Mouse (Mus musculus) heart, embryonic 14.5 days (tissue): Measurements from ENCODE around the gene 1700012A03Rik. TPM values are rescaled to one million over a fixed set of nuclear protein-coding genes. Genes with fewer than 3 reads are reported as not detected.

Experiments
- ATAC-seq: fragments of 200-750 bp; cut with Nextera tagmentation; 2 replicates; pipeline ENCODE4 v1.8.0; 2017; ENCODE audit warnings: low read depth, moderate TSS enrichment; ENCODE audit not compliant: insufficient number of reproducible peaks, insufficient read depth, low FRiP score
- H3K27ac ChIP-seq, 2 experiments: fragments of 200-500 bp in 1 of 2; fragments of 300-500 bp in 1 of 2; sonication (generic) in 1 of 2; replicated peaks in 1 of 2; 2 replicates each; pipeline ENCODE4 v1.5.1; 2012 to 2014; ENCODE audit warnings: low read depth in 2 of 2, low read length in 2 of 2, control low read depth in 1 of 2, mild to moderate bottlenecking in 1 of 2, mixed read lengths in 1 of 2; ENCODE audit not compliant: control insufficient read depth in 1 of 2, insufficient read depth in 1 of 2
- H3K27me3 ChIP-seq: fragments of 300-500 bp; sonication (generic); 2 replicates; pipeline ENCODE4 v1.6.1; 2014; ENCODE audit warnings: mild to moderate bottlenecking, low read length, control low read depth; ENCODE audit not compliant: control insufficient read depth, insufficient read depth
- H3K36me3 ChIP-seq: fragments of 300-500 bp; sonication (generic); 2 replicates; pipeline ENCODE4 v1.6.1; 2014; ENCODE audit warnings: mild to moderate bottlenecking, control low read depth, low read length, mixed read lengths; ENCODE audit not compliant: control insufficient read depth, insufficient read depth
- H3K4me1 ChIP-seq, 2 experiments: fragments of 200-500 bp in 1 of 2; fragments of 300-500 bp in 1 of 2; sonication (generic) in 1 of 2; 2 replicates each; pipeline ENCODE4 v1.6.1; 2012 to 2014; ENCODE audit warnings: low read length in 2 of 2, control low read depth in 1 of 2, mixed read lengths in 1 of 2; ENCODE audit not compliant: control insufficient read depth in 2 of 2, insufficient read depth in 2 of 2
- H3K4me2 ChIP-seq: fragments of 300-500 bp; sonication (generic); 2 replicates; pipeline ENCODE4 v1.6.1; 2014; ENCODE audit warnings: mild to moderate bottlenecking, low read length
- H3K4me3 ChIP-seq, 2 experiments: fragments of 200-500 bp in 1 of 2; fragments of 300-500 bp in 1 of 2; sonication (generic) in 1 of 2; 2 replicates each; pipeline ENCODE4 v1.5.1; 2012 to 2014; ENCODE audit warnings: low read length in 2 of 2, mild to moderate bottlenecking in 2 of 2, control low read depth in 1 of 2, low read depth in 1 of 2, moderate library complexity in 1 of 2; ENCODE audit not compliant: control insufficient read depth in 1 of 2, insufficient read depth in 1 of 2
- H3K9ac ChIP-seq: fragments of 300-500 bp; sonication (generic); 2 replicates; pipeline ENCODE4 v1.6.1; 2014; ENCODE audit warnings: mild to moderate bottlenecking, low read length
- H3K9me3 ChIP-seq: fragments of 300-500 bp; sonication (generic); 2 replicates; pipeline ENCODE4 v1.6.1; 2016; ENCODE audit warnings: low read length, control low read depth; ENCODE audit not compliant: control insufficient read depth
- WGBS: fragments of 180-500 bp; shearing (Covaris S2); extraction: QIAGEN DNeasy Blood & Tissue Kit; methylation state at CpG from one replicate; pipeline ENCODE4 v1.1.7; 2014; 5-methylcytosine and 5-hydroxymethylcytosine counted together
- polyA plus RNA-seq: library from polyadenylated mRNA; unstranded; fragments of >200 nt; fragmentation: Nextera tagmentation; extraction: Ambion mirVana; gene quantifications from 2 replicates; pipeline ENCODE4 v1.2.1, GENCODE M21; 2014

1700012A03Rik gene
- polyA plus RNA-seq: not detected in 2 replicates

DNA sequence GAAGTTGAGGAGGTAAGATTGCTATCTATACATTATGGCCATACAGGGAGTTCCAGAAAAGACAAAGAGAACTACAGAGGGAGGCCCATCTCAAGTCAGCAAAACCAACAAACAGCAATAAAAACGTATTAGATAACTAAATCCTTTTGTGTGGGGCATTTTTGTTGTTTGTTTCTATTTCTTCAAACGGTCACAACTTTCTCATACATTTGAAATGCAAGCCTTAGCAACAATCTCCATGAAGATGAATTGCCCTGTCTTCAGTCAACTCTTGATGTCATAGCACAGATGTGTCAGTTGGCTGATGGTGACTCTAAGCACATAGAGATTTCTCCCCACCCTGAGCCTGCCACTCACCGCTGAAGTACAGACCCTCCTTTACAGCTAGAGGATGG, at the start of gene 1700012A03Rik:
Gene 1700012A03Rik (plus strand): TSS at position 296 of the 395 bp plus-strand sequence.
- Histone ChIP-seq H3K4me2 (no peak within 1 kb of the TSS), H3K4me1 (no peaks in the 10 kb centered on the region), H3K27me3 (no peaks in the 10 kb centered on the region), H3K36me3 (no peaks in the 10 kb centered on the region), H3K4me3 (no peak within 1 kb of the TSS), H3K9me3 (no peaks in the 10 kb centered on the region), H3K27ac (no peak within 1 kb of the TSS), H3K9ac (no peak within 1 kb of the TSS)
- ATAC-seq: no peak
- WGBS: 80% methylated on average over 3 of the region's 3 CpGs

DNA sequence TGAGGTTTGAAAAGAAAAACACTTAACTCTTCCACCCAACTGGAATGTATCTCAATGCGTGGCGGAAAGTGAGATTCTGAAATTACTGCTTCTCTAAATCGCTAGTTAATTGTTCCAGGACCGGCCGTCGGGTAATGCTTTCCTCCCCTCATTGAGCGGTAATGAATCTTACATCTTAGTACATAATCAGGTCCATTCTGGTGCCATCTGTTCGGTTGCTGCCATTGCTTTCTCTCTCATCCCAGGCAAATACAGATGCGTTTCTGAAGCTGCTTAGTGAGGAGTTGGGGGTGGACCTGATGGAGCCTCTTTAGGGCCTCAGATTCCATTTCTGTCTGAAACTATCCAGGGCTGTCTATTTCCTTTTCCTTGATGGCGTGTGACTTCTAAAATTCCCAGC, 45.8 kb upstream of the 1700012A03Rik start:
- Histone ChIP-seq H3K9me3 (no peaks in the 10 kb centered on the region), H3K4me3 (no peak overlapping the region), H3K27ac (no peak overlapping the region), H3K9ac (no peak overlapping the region), H3K36me3 (no peaks in the 10 kb centered on the region), H3K27me3 (no peaks in the 10 kb centered on the region), H3K4me2 (no peak overlapping the region), H3K4me1 (no peaks in the 10 kb centered on the region)
- ATAC-seq: no peak
- 83% methylated on average over 10 of the region's 10 CpGs for WGBS

GRCm38 (mm10) chr6:32005914-32006313, 44.1 kb upstream of the 1700012A03Rik start:
- no peaks in the 10 kb centered on the region for H3K27me3 ChIP-seq
- no peak overlapping the region for H3K27ac ChIP-seq
- no peaks in the 10 kb centered on the region for H3K9me3 ChIP-seq
- no peak overlapping the region for H3K9ac ChIP-seq
- ATAC-seq: no peak
- H3K4me1 ChIP-seq: no peaks in the 10 kb centered on the region
- no peak overlapping the region for H3K4me3 ChIP-seq
- WGBS: 63% methylated on average over 2 of the region's 2 CpGs
- no peak overlapping the region for H3K4me2 ChIP-seq
- H3K36me3 ChIP-seq: no peaks in the 10 kb centered on the region

- H3K4me3 ChIP-seq: no peak overlapping the region
- H3K27ac ChIP-seq: no peak overlapping the region
- ATAC-seq: no peak
Observed at GRCm38 (mm10) chr6:32006382-32006781, 43.7 kb upstream of the 1700012A03Rik start.

GRCm38 (mm10) chr6:32007336-32007735, 42.7 kb upstream of the 1700012A03Rik start:
- no peaks in the 10 kb centered on the region for H3K27me3 ChIP-seq
- 87% methylated on average over 3 of the region's 3 CpGs for WGBS
- no peak overlapping the region for H3K4me3 ChIP-seq
- no peaks in the 10 kb centered on the region for H3K4me1 ChIP-seq
- H3K9me3 ChIP-seq: no peaks in the 10 kb centered on the region
- no peak overlapping the region for H3K9ac ChIP-seq
- no peak for ATAC-seq
- no peak overlapping the region for H3K4me2 ChIP-seq
- no peaks in the 10 kb centered on the region for H3K36me3 ChIP-seq
- H3K27ac ChIP-seq: no peak overlapping the region

More at GRCm38 (mm10) chr6:32006382-32006781, 43.7 kb upstream of the 1700012A03Rik start:
- 74% methylated on average over 6 of the region's 6 CpGs for WGBS
- Histone ChIP-seq H3K4me2 (no peak overlapping the region), H3K4me1 (no peaks in the 10 kb centered on the region), H3K9me3 (no peaks in the 10 kb centered on the region), H3K36me3 (no peaks in the 10 kb centered on the region), H3K27me3 (no peaks in the 10 kb centered on the region), H3K9ac (no peak overlapping the region)

DNA sequence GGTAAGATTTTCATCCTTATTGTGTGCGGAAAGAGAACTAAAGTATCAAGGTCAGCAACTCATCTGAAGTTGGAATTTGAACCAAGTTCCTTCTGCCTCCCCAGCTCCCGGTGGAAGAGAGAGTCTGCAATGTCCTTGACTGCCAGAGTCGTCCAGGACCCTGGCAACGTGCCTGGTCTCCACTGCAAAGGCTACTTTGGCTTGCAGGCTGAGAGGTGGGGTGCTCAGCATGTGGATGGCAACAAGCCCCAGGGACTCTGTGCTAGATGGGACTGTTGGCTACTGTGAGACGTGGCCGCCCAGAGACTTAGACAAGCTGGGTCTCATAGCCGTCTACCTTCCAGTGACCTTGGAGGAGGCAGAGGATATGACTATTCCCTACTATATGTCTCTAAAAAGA, 33.2 kb upstream of the 1700012A03Rik start:
- 54% methylated on average over 7 of the region's 7 CpGs for WGBS
- Histone ChIP-seq H3K27ac (no peak overlapping the region), H3K4me3 (no peak overlapping the region), H3K9me3 (no peaks in the 10 kb centered on the region), H3K36me3 (no peaks in the 10 kb centered on the region), H3K9ac (no peak overlapping the region), H3K27me3 (no peaks in the 10 kb centered on the region), H3K4me2 (no peak overlapping the region), H3K4me1 (peaks cover 11 to 23% of the 10 kb centered on the region in 2 experiments)
- ATAC-seq: no peak

- no peak for ATAC-seq
- WGBS: 76% methylated on average over 14 of the region's 14 CpGs
- no peak overlapping the region for H3K4me3 ChIP-seq
- H3K9ac ChIP-seq: no peak overlapping the region
- no peak overlapping the region for H3K4me2 ChIP-seq
- H3K9me3 ChIP-seq: no peaks in the 10 kb centered on the region
- peaks cover 13 to 23% of the 10 kb centered on the region in 2 experiments for H3K4me1 ChIP-seq
- no peaks in the 10 kb centered on the region for H3K36me3 ChIP-seq
- H3K27ac ChIP-seq: no peak overlapping the region
- no peaks in the 10 kb centered on the region for H3K27me3 ChIP-seq
Observed at GRCm38 (mm10) chr6:32017406-32018104, 32.5 kb upstream of the 1700012A03Rik start.

GRCm38 (mm10) chr6:32018105-32018446, 32.0 kb upstream of the 1700012A03Rik start:
- H3K4me2 ChIP-seq: no peak overlapping the region
- no peak overlapping the region for H3K27ac ChIP-seq
- H3K27me3 ChIP-seq: no peaks in the 10 kb centered on the region
- WGBS: 31% methylated on average over 5 of the region's 5 CpGs
- H3K4me1 ChIP-seq: peaks cover 13 to 23% of the 10 kb centered on the region in 2 experiments
- no peak overlapping the region for H3K9ac ChIP-seq
- no peak overlapping the region for H3K4me3 ChIP-seq
- no peaks in the 10 kb centered on the region for H3K9me3 ChIP-seq
- H3K36me3 ChIP-seq: no peaks in the 10 kb centered on the region
- ATAC-seq: no peak; the same call in 1 of the 2 replicates
